Mouse (Mus musculus) cerebellum, adult 18-20 months (tissue): ENCODE results near the gene Aqr.

ENCODE experiments used
- DNase-seq, 2 experiments: peaks; one replicate each; pipeline ENCODE4 v3.0.0; 2021

Aqr gene

GRCm38 (mm10) chr2:114058226-114058796, 128.5 kb downstream of the Aqr start:
- DNase-seq: no peak

DNA sequence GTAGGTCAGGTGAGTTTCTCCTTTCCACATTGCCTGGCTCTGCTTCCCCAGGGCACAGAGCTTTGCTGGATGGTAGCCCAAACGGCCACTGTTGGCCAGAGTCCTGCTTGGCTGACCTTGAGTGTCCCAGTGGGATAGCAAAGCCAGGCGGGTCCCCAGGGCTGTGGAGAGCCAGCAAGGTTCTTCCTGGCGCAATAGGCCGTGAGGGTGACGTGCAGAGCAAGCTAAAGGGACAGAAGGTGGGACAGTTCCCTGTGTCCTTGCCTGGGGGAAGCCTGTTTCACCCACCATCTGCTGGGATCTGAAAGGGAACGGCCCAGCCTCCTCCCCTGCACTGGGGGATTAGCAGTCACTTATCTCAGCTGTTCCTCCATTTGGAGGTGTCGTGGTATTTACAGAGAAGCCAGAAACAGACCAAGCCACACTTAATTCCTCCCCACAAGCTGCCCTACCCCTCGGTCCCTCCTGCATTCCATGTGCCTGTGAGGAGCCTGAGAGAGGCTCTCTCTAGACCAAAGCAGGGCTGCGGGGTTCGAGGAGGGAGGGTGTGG, 129.4 kb downstream of the Aqr start:
- peak; percentile 58 to 65 for DNase-seq

- no peak for DNase-seq
Measured at GRCm38 (mm10) chr2:114054129-114054528, 132.7 kb downstream of the Aqr start.

- no peak for DNase-seq
Measured at GRCm38 (mm10) chr2:114052696-114053598, 133.9 kb downstream of the Aqr start, which contains the start of gene Actc1. Actc1 (minus strand) TSS chr2:114053548.

DNA sequence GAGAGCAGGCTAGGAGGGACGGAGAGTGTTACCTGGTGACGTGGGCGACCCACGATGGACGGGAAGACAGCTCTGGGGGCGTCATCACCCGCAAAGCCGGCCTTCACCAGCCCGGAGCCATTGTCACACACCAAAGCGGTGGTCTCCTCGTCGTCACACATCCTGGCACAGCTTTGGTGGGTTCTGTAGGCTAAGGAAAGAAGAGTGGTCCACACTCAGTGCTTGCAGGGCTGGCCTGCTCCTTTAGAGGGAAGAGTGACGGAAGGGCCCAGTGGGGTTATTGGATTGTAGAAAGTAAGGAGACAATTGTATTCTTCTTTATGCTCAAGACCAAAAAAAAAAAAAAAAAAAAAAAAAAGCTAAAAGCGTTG, 135.0 kb downstream of the Aqr start:
- DNase-seq: no peak
